Mouse (Mus musculus) hindbrain, embryonic 11.5 days (tissue): ENCODE results near the gene Ccdc146. TPM values are rescaled to one million over a fixed set of nuclear protein-coding genes. Genes with fewer than 3 reads are reported as not detected.
"Not testable (repeated sequence)": the region's sequence is repeated elsewhere in the genome, so short reads cannot be mapped to it uniquely, and the experiment has no call there.

Source experiments
- ATAC-seq: fragments of 200-750 bp; cut with Nextera tagmentation; 2 replicates; pipeline ENCODE4 v1.8.0; 2017; ENCODE audit warnings: mild to moderate bottlenecking, moderate TSS enrichment, moderate library complexity; ENCODE audit not compliant: low FRiP score
- DNase-seq: peaks from one replicate; pipeline ENCODE4 v3.0.0-alpha.2; 2015; ENCODE audit warnings: low spot score
- H3K27ac ChIP-seq: fragments of 300-500 bp; sonication (generic); 2 replicates; pipeline ENCODE4 v1.5.1; 2014; ENCODE audit warnings: mild to moderate bottlenecking, low read depth, low read length
- H3K27me3 ChIP-seq: fragments of 300-500 bp; sonication (generic); 2 replicates; pipeline ENCODE4 v1.6.1; 2014; ENCODE audit warnings: mild to moderate bottlenecking, low read length, moderate library complexity, mixed read lengths; ENCODE audit not compliant: control insufficient read depth, insufficient read depth
- H3K36me3 ChIP-seq: fragments of 300-500 bp; sonication (generic); 2 replicates; pipeline ENCODE4 v1.6.1; 2014; ENCODE audit warnings: mild to moderate bottlenecking, low read length, moderate library complexity, mixed read lengths; ENCODE audit not compliant: control insufficient read depth, insufficient read depth
- H3K4me1 ChIP-seq: fragments of 300-500 bp; sonication (generic); replicated peaks from 2 replicates; pipeline ENCODE4 v1.6.1; 2014; ENCODE audit warnings: low read length, mixed read lengths; ENCODE audit not compliant: control insufficient read depth, insufficient read depth
- H3K4me2 ChIP-seq: fragments of 300-500 bp; sonication (generic); replicated peaks from 2 replicates; pipeline ENCODE4 v1.6.1; 2014; ENCODE audit warnings: mild to moderate bottlenecking, low read depth, low read length
- H3K4me3 ChIP-seq: fragments of 300-500 bp; sonication (generic); 2 replicates; pipeline ENCODE4 v1.5.1; 2014; ENCODE audit warnings: low read depth, low read length
- H3K9ac ChIP-seq: fragments of 300-500 bp; sonication (generic); 2 replicates; pipeline ENCODE4 v1.6.1; 2014; ENCODE audit warnings: low read depth, low read length
- H3K9me3 ChIP-seq: fragments of 300-500 bp; sonication (generic); 2 replicates; pipeline ENCODE4 v1.6.1; 2016; ENCODE audit warnings: low read length; ENCODE audit not compliant: control insufficient read depth
- WGBS: fragments of 180-500 bp; shearing (Covaris S2); extraction: QIAGEN DNeasy Blood & Tissue Kit; methylation state at CpG from one replicate; pipeline ENCODE4 v1.1.7; 2014; 5-methylcytosine and 5-hydroxymethylcytosine counted together
- polyA plus RNA-seq: library from polyadenylated mRNA; unstranded; fragments of >200 nt; fragmentation: Nextera tagmentation; extraction: Ambion mirVana; gene quantifications from 2 replicates; pipeline ENCODE4 v1.2.1, GENCODE M21; 2014

Ccdc146 gene
- polyA plus RNA-seq, 1 experiment from 2014 or later: 0.88 TPM

DNA sequence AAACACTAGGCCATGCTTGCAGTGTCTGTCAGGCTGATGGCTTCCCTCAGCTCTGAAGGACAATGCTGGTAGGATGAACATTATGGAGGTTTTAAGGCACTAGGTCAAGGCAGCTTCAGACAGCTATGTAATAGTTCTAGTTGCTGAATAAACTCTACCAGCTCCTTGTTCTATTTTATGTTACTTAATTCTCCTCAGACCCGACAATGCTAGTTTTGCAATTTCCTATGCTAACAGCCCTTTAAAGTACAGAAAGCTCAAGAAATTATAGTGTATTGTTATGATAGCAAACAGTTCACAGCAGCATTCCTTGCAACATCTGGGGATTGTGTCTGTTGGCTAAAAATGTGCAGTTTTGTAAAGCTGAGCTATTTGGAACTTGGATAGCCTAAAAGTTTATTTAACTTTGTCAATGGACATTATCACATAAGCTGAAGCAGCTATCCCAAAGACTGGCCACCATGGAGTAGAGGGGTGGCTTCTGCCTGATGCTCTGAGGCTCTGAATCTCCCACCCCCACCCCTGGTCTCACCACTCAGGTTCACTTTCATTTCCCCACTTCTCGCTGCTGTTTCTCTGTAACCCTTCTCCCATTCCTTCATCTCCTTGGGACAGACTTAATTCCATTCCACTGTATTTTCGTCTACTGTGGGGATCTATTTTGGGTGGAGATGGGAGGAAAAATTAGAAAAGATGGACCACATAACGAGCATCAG is 58.0 kb downstream of the Ccdc146 start:
- DNase-seq (no peak), ATAC-seq (no peak)
- Histone ChIP-seq H3K4me1 (no peaks in the 10 kb centered on the region), H3K27me3 (no peaks in the 10 kb centered on the region), H3K9me3 (no peaks in the 10 kb centered on the region), H3K36me3 (no peaks in the 10 kb centered on the region), H3K9ac (no peak overlapping the region), H3K27ac (no peak overlapping the region), H3K4me3 (no peak overlapping the region), H3K4me2 (no peak overlapping the region)
- 69% methylated on average over 4 of the region's 4 CpGs for WGBS

GRCm38 (mm10) chr5:21363343-21363742 is 61.1 kb downstream of the Ccdc146 start:
- H3K36me3 ChIP-seq: no peaks in the 10 kb centered on the region
- no peaks in the 10 kb centered on the region for H3K4me1 ChIP-seq
- ATAC-seq (no peak), DNase-seq (no peak)
- no peak overlapping the region for H3K4me3 ChIP-seq
- WGBS: 87% methylated on average over 3 of the region's 3 CpGs
- H3K27me3 ChIP-seq: no peaks in the 10 kb centered on the region
- H3K27ac ChIP-seq: no peak overlapping the region
- no peak overlapping the region for H3K9ac ChIP-seq
- no peaks in the 10 kb centered on the region for H3K9me3 ChIP-seq
- no peak overlapping the region for H3K4me2 ChIP-seq

DNA sequence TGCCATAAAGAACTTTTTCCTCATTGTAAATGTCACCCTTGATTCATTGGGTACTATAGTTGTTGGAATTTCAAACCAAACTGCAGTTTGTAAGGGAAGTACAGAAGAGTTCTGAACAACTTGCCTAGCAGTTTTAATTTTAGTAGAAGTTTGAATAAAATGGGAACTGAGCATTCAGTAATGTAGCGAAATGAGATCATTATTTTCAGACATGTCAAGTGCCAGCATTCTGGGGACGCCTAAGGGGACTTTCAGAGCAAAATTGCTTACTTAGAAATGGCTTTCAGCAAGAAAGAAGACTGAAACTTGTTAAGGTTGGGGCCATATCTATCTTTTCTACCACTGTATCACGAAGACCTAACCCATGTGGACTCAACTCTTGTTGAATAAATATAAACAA is 65.8 kb downstream of the Ccdc146 start:
- Histone ChIP-seq H3K27ac (no peak overlapping the region), H3K4me2 (no peak overlapping the region), H3K27me3 (no peaks in the 10 kb centered on the region), H3K4me3 (no peak overlapping the region), H3K4me1 (no peaks in the 10 kb centered on the region), H3K9ac (no peak overlapping the region), H3K9me3 (no peaks in the 10 kb centered on the region), H3K36me3 (no peaks in the 10 kb centered on the region)
- DNase-seq (no peak), ATAC-seq (no peak)
- 79% methylated on average over 3 of the region's 3 CpGs for WGBS

GRCm38 (mm10) chr5:21351678-21352077 is 72.8 kb downstream of the Ccdc146 start:
- Histone ChIP-seq H3K4me3 (no peak overlapping the region), H3K9ac (no peak overlapping the region), H3K36me3 (no peaks in the 10 kb centered on the region), H3K27me3 (no peaks in the 10 kb centered on the region), H3K4me2 (no peak overlapping the region), H3K9me3 (no peaks in the 10 kb centered on the region), H3K27ac (no peak overlapping the region), H3K4me1 (no peaks in the 10 kb centered on the region)
- no peak for DNase-seq
- ATAC-seq: no peak

GRCm38 (mm10) chr5:21348366-21348765 is 76.1 kb downstream of the Ccdc146 start:
- ATAC-seq (no peak), DNase-seq (no peak)
- H3K9me3 ChIP-seq: no peaks in the 10 kb centered on the region
- no peaks in the 10 kb centered on the region for H3K27me3 ChIP-seq
- H3K4me2 ChIP-seq: no peak overlapping the region
- no peak overlapping the region for H3K27ac ChIP-seq
- H3K4me1 ChIP-seq: no peaks in the 10 kb centered on the region
- H3K36me3 ChIP-seq: no peaks in the 10 kb centered on the region
- no peak overlapping the region for H3K9ac ChIP-seq
- H3K4me3 ChIP-seq: no peak overlapping the region
- 87% methylated on average over 7 of the region's 7 CpGs for WGBS

DNA sequence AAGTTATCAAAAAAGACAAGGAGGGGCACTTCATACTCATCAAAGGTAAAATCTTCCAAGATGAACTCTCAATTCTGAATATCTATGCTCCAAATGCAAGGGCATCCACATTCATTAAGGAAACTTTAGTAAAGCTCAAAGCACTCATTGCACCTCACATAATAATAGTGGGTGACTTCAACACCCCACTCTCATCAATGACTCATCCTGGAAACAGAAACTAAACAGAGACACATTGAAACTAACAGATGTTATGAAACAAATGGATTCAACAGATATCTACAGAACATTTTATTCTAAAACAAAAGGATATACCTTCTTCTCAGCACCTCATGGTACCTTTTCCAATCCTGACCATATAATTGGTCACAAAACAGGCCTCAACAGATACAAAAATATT is 82.2 kb downstream of the Ccdc146 start:
- DNase-seq, H3K4me1 ChIP-seq, ATAC-seq, H3K4me2 ChIP-seq, H3K4me3 ChIP-seq, H3K9me3 ChIP-seq, H3K27ac ChIP-seq, H3K9ac ChIP-seq, H3K27me3 ChIP-seq, H3K36me3 ChIP-seq: not testable (repeated sequence)

DNA sequence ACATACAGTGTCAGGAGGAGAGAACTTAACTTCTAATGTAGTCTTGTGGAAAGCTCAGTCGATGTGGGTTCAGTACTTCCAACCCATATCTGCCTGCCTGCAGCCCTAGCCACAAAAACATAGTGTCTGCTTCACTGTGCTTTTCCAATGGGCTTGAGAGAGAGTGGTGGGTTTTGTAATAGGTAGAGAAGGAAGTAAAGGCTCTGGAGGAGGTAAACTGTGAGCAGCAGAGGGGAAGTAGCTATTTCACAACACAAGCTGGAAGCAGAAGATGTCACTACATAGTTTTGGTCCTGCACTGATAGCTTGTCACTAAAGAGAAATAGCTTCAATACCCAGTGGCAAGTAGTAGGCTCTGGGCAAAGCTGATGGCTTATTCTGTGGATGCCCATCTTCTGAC is 92.4 kb downstream of the Ccdc146 start:
- Histone ChIP-seq H3K4me2 (no peak overlapping the region), H3K36me3 (no peaks in the 10 kb centered on the region), H3K4me1 (no peaks in the 10 kb centered on the region), H3K9me3 (no peaks in the 10 kb centered on the region), H3K27ac (no peak overlapping the region), H3K27me3 (no peaks in the 10 kb centered on the region), H3K9ac (no peak overlapping the region), H3K4me3 (no peak overlapping the region)
- WGBS: 96% methylated on average over 1 of the region's 1 CpGs
- ATAC-seq (no peak), DNase-seq (no peak)

DNA sequence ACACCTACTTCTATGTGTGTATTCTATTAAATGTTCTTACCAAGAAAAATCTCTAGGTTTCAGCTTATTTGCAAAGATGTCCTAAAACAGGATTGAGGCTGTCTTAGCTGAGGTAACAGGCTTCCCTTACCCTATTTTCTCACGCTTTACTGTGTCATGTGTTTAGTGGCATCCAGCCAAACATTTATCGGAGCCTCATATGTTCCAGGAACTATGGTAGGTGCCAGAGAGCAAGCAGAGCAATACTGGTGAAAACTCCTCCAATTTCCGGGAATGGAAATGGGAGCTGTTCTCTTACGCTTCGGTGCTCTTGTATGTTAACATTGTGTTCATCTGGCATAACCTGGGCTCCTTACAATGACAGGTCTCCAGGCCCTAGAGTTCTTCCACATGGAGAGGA is 92.8 kb downstream of the Ccdc146 start:
- DNase-seq: no peak
- no peak overlapping the region for H3K27ac ChIP-seq
- no peaks in the 10 kb centered on the region for H3K4me1 ChIP-seq
- no peak for ATAC-seq
- H3K9me3 ChIP-seq: no peaks in the 10 kb centered on the region
- H3K4me3 ChIP-seq: no peak overlapping the region
- no peak overlapping the region for H3K4me2 ChIP-seq
- no peaks in the 10 kb centered on the region for H3K27me3 ChIP-seq
- H3K36me3 ChIP-seq: no peaks in the 10 kb centered on the region
- WGBS: 87% methylated on average over 5 of the region's 5 CpGs
- H3K9ac ChIP-seq: no peak overlapping the region
